29 mouse cellular contexts compared by ENCODE assay signal in genomic region chr2:112236620-112237019, GRCm38 (mm10). TPM values are rescaled to one million over a fixed set of nuclear protein-coding genes. Genes with fewer than 3 reads are reported as not detected.
"Had no signal": no experiment of that assay in that cellular context is flagged by ENCODE, and none has a peak within 500 bp of the region (broad histone marks: within the 10 kb centered on the region; RNA-seq: fewer than 3 reads in every experiment).

No protein-coding gene starts in this region.

- H3K9ac ChIP-seq: kidney, embryonic 15.5 days; limb, embryonic 12.5 days; limb, embryonic 15.5 days; liver, embryonic 15.5 days; lung, embryonic 15.5 days; midbrain, embryonic 13.5 days; neural tube, embryonic 13.5 days; stomach, embryonic 15.5 days had no signal

- H3K4me2 ChIP-seq: kidney, embryonic 15.5 days; limb, embryonic 12.5 days; limb, embryonic 15.5 days; liver, embryonic 11.5 days; liver, embryonic 15.5 days; lung, embryonic 15.5 days; midbrain, embryonic 13.5 days; neural tube, embryonic 13.5 days; stomach, embryonic 15.5 days had no signal

- H3K27me3 ChIP-seq: limb, embryonic 12.5 days; limb, embryonic 15.5 days; lung, embryonic 15.5 days; stomach, embryonic 15.5 days had no signal

- DNase-seq: kidney, postnatal 10 days; kidney, postnatal 36 days; left cerebral cortex, postnatal 4 days; lung, adult 18-20 months; lung, postnatal 10 days; lung, postnatal 36 days; retina, postnatal 1 day; right cerebral cortex, postnatal 25 days; spleen, adult 18-20 months; thymus, postnatal 25 days had no signal

- H3K4me3 ChIP-seq: kidney, embryonic 15.5 days; limb, embryonic 12.5 days; limb, embryonic 15.5 days; liver, embryonic 15.5 days; lung, embryonic 15.5 days; megakaryocyte, embryonic 14.5 days; midbrain, embryonic 10.5 days; midbrain, embryonic 13.5 days; myocyte; neural tube, embryonic 13.5 days; stomach, embryonic 15.5 days had no signal

- H3K27ac ChIP-seq: kidney, embryonic 15.5 days; limb, embryonic 12.5 days; limb, embryonic 15.5 days; liver, embryonic 15.5 days; lung, embryonic 15.5 days; midbrain, embryonic 10.5 days; midbrain, embryonic 13.5 days; neural tube, embryonic 13.5 days; stomach, embryonic 15.5 days had no signal

- H3K9me3 ChIP-seq: kidney, embryonic 15.5 days; limb, embryonic 12.5 days; limb, embryonic 15.5 days; liver, embryonic 15.5 days; lung, embryonic 15.5 days; megakaryocyte, embryonic 14.5 days; midbrain, embryonic 10.5 days; midbrain, embryonic 13.5 days; neural tube, embryonic 13.5 days; stomach, embryonic 15.5 days had no signal

- ATAC-seq: midbrain, embryonic 13.5 days; midbrain, embryonic 16.5 days had no signal

- H3K36me3 ChIP-seq: kidney, embryonic 15.5 days; limb, embryonic 12.5 days; limb, embryonic 15.5 days; liver, embryonic 15.5 days; lung, embryonic 15.5 days; midbrain, embryonic 10.5 days; midbrain, embryonic 13.5 days; neural tube, embryonic 13.5 days; stomach, embryonic 15.5 days had no signal

RNA-seq across cellular contexts. Expression of gene Nutm1, which starts 22.5 kb away (rescaled TPM):
- total RNA-seq: layer of hippocampus, adult 8-10 months; layer of hippocampus, postnatal 10 days; left cerebral cortex, postnatal 14 days; left cerebral cortex, postnatal 4 days; monocyte, adult 5-6 weeks; neutrophil, adult 5-6 weeks had no signal
- polyA plus RNA-seq: limb, embryonic 15.5 days; liver, embryonic 11.5 days; lung, embryonic 15.5 days; midbrain, embryonic 13.5 days; midbrain, embryonic 16.5 days; myocyte had no signal

RNA-seq across cellular contexts. Expression of gene Gm21985, which starts 29.5 kb away (rescaled TPM):
- total RNA-seq: neutrophil, adult 5-6 weeks had no signal
- polyA plus RNA-seq: kidney, embryonic 15.5 days; limb, embryonic 12.5 days; limb, embryonic 15.5 days; liver, embryonic 11.5 days; liver, embryonic 15.5 days; lung, embryonic 15.5 days; midbrain, embryonic 13.5 days; myocyte; neural tube, embryonic 13.5 days; stomach, embryonic 15.5 days; thymus, postnatal 0 days had no signal
